Mouse (Mus musculus) CH12.LX (cell line): ENCODE data around the gene Mrpl35. TPM values are rescaled to one million over a fixed set of nuclear protein-coding genes. Genes with fewer than 3 reads are reported as not detected.

ENCODE experiments used
- DNase-seq: peaks from one replicate; pipeline ENCODE4 v3.0.0-alpha.2; 2013; ENCODE audit errors: extremely low read depth
- H3K27ac ChIP-seq: 2 replicates; pipeline ENCODE4 v1.5.1; 2012; ENCODE audit warnings: low read depth, mild to moderate bottlenecking, control low read depth, moderate library complexity; ENCODE audit not compliant: insufficient read depth
- H3K27me3 ChIP-seq: replicated peaks from 2 replicates; pipeline ENCODE3; 2012; ENCODE audit warnings: inconsistent platforms
- H3K36me3 ChIP-seq, 2 experiments: replicated peaks in 1 of 2; 2 replicates each; pipeline versions ENCODE3 to v1.6.1; 2012; ENCODE audit warnings: inconsistent platforms in 1 of 2, low read length in 1 of 2, mild to moderate bottlenecking in 1 of 2, mixed read lengths in 1 of 2, moderate library complexity in 1 of 2; ENCODE audit not compliant: control insufficient read depth in 1 of 2, insufficient read depth in 1 of 2
- H3K4me1 ChIP-seq, 2 experiments: 2 replicates each; pipeline ENCODE4 v1.6.1; 2012; ENCODE audit warnings: inconsistent platforms in 1 of 2, moderate library complexity in 1 of 2; ENCODE audit not compliant: insufficient read depth in 2 of 2, control insufficient read depth in 1 of 2
- H3K4me2 ChIP-seq: 2 replicates; pipeline ENCODE4 v1.6.1; 2012; ENCODE audit warnings: low read depth, mild to moderate bottlenecking, control low read depth; ENCODE audit not compliant: poor library complexity, insufficient read depth, severe bottlenecking
- H3K4me3 ChIP-seq, 3 experiments: fragments of 150-350 bp in 1 of 3; sonication (generic) in 1 of 3; replicated peaks in 1 of 3; 2 replicates each; pipeline versions ENCODE3 to v1.5.1; 2011 to 2012; ENCODE audit warnings: low read depth in 2 of 3, low read length in 2 of 3, mild to moderate bottlenecking in 2 of 3, moderate library complexity in 2 of 3, control low read depth in 1 of 3, improper control_type of control experiment in 1 of 3, inconsistent platforms in 1 of 3, mixed read lengths in 1 of 3; ENCODE audit not compliant: poor library complexity in 1 of 3
- H3K79me2 ChIP-seq: replicated peaks from 2 replicates; pipeline ENCODE4 v1.6.1; 2012; ENCODE audit warnings: mild to moderate bottlenecking, moderate library complexity; ENCODE audit not compliant: control insufficient read depth, poor library complexity, insufficient read depth, severe bottlenecking; ENCODE audit errors: extremely low read depth
- H3K9ac ChIP-seq: 2 replicates; pipeline ENCODE4 v1.6.1; 2012; ENCODE audit warnings: low read depth, mild to moderate bottlenecking, control low read depth, moderate library complexity; ENCODE audit not compliant: insufficient read depth
- H3K9me3 ChIP-seq: replicated peaks from 2 replicates; pipeline ENCODE3; 2012; ENCODE audit warnings: low read length, inconsistent platforms, mixed read lengths
- BHLHE40 ChIP-seq: IDR thresholded peaks from 2 replicates; pipeline ENCODE4 v1.6.1; 2011; ENCODE audit warnings: mild to moderate bottlenecking, low read depth, low read length, improper control_type of control experiment
- CHD1 ChIP-seq: IDR thresholded peaks from 2 replicates; pipeline ENCODE4 v1.6.1; 2012; ENCODE audit warnings: low read depth, low read length, improper control_type of control experiment, inconsistent platforms
- ELF1 ChIP-seq: IDR thresholded peaks from 2 replicates; pipeline ENCODE4 v1.6.1; 2014; ENCODE audit warnings: low read depth, mild to moderate bottlenecking, inconsistent platforms, low read length, improper control_type of control experiment
- EP300 ChIP-seq: IDR thresholded peaks from 2 replicates; pipeline ENCODE4 v1.6.1; 2011; ENCODE audit warnings: low read length, improper control_type of control experiment
- ETS1 ChIP-seq: conservative IDR thresholded peaks from 2 replicates; pipeline ENCODE4 v1.6.1; 2012; ENCODE audit warnings: low read depth, mild to moderate bottlenecking, inconsistent platforms, low read length, improper control_type of control experiment, moderate library complexity
- IRF4 ChIP-seq: IDR thresholded peaks from 2 replicates; pipeline ENCODE4 v1.6.1; 2014; ENCODE audit warnings: low read depth, mild to moderate bottlenecking, inconsistent platforms, low read length, improper control_type of control experiment
- JUND ChIP-seq: conservative IDR thresholded peaks from 2 replicates; pipeline ENCODE4 v1.6.1; 2011; ENCODE audit warnings: low read depth, low read length, improper control_type of control experiment
- MAFK ChIP-seq: IDR thresholded peaks from 2 replicates; pipeline ENCODE4 v1.6.1; 2011; ENCODE audit warnings: low read length, improper control_type of control experiment; ENCODE audit not compliant: insufficient replicate concordance
- MYC ChIP-seq: IDR thresholded peaks from 2 replicates; pipeline ENCODE4 v1.6.1; 2011; ENCODE audit warnings: low read depth, mild to moderate bottlenecking, improper control_type of control experiment, low read length
- NRF1 ChIP-seq: IDR thresholded peaks from 2 replicates; pipeline ENCODE4 v1.6.1; 2014; ENCODE audit warnings: low read depth, mild to moderate bottlenecking, inconsistent platforms, low read length, improper control_type of control experiment, moderate library complexity
- USF1 ChIP-seq: IDR thresholded peaks from 2 replicates; pipeline ENCODE4 v1.6.1; 2014; ENCODE audit warnings: low read depth, mild to moderate bottlenecking, inconsistent platforms, low read length, improper control_type of control experiment
- ZC3H11A ChIP-seq: IDR thresholded peaks from 2 replicates; pipeline ENCODE4 v1.6.1; 2012; ENCODE audit warnings: low read depth, mild to moderate bottlenecking, inconsistent platforms, low read length, improper control_type of control experiment
- ZMIZ1 ChIP-seq: IDR thresholded peaks from 2 replicates; pipeline ENCODE4 v1.6.1; 2012; ENCODE audit warnings: low read depth, mild to moderate bottlenecking, inconsistent platforms, low read length, improper control_type of control experiment
- ZNF384 ChIP-seq: IDR thresholded peaks from 2 replicates; pipeline ENCODE4 v1.6.1; 2012; ENCODE audit warnings: low read depth, low read length, improper control_type of control experiment, inconsistent platforms
- dilution Hi-C: fragments of 300-500 bp; cut with MboI; formaldehyde crosslinking; loops from 2 replicates; pipeline ENCODE4 v1.14.3; 2020; ENCODE audit warnings: low sequenced_read_pairs; ENCODE audit not compliant: extremely low pct_unique_long_range_greater_than_20kb, extremely low pct_ligation_motif_present
- in situ Hi-C: fragments of 300-500 bp; cut with MboI; formaldehyde crosslinking; loops from 3 replicates; pipeline ENCODE4 v1.14.3; 2019; ENCODE audit warnings: low sequenced_read_pairs, low pct_ligation_motif_present, low pct_unique_long_range_greater_than_20kb, mixed read lengths
- polyA plus RNA-seq: library from polyadenylated mRNA; unstranded; fragments of >175 nt; gene quantifications from 2 replicates; pipeline ENCODE4 v1.2.1, GENCODE M21; 2012; ENCODE audit warnings: low read depth; ENCODE audit not compliant: insufficient read length
- total RNA-seq, 2 experiments: library from RNA; depleted of rRNA; stranded (reverse); fragments of 300-350 nt in 1 of 2; fragments of >200 nt in 1 of 2; gene quantifications; 2 replicates each; pipeline ENCODE4 v1.2.3; 2012 to 2014

Gene Mrpl35
- total and polyA plus RNA-seq, 3 experiments = 36.3 to 82.7 (median 54.2) TPM

- no peaks in the 10 kb centered on the region for H3K4me1 ChIP-seq
- no peak overlapping the region for H3K27ac ChIP-seq
- dilution Hi-C loops = no loop called here
- no peaks in the 10 kb centered on the region for H3K36me3 ChIP-seq
- no peaks in the 10 kb centered on the region for H3K79me2 ChIP-seq
- TF ChIP-seq JUND (no peak), MYC (no peak), ZMIZ1 (no peak), ELF1 (no peak)
- H3K27me3 ChIP-seq = no peaks in the 10 kb centered on the region
- DNase-seq = no peak
- H3K9me3 ChIP-seq = no peaks in the 10 kb centered on the region
- no peak overlapping the region for H3K4me2 ChIP-seq
- no peak overlapping the region for H3K4me3 ChIP-seq
- in situ Hi-C loops = loop anchor here (10.0 kb wide), 1 partner anchor 93 kb away; no protein-coding TSS in a partner anchor
- no peak overlapping the region for H3K9ac ChIP-seq
Measured at GRCm38 (mm10) chr6:71778016-71778415, 48.8 kb downstream of the Mrpl35 start.

GRCm38 (mm10) chr6:71772636-71773208, 54.0 kb downstream of the Mrpl35 start:
- Histone ChIP-seq H3K9ac (no peak overlapping the region), H3K27ac (no peak overlapping the region), H3K4me2 (no peak overlapping the region), H3K27me3 (no peaks in the 10 kb centered on the region), H3K4me1 (no peaks in the 10 kb centered on the region), H3K79me2 (no peaks in the 10 kb centered on the region), H3K4me3 (no peak overlapping the region), H3K9me3 (peaks cover 3% of the 10 kb centered on the region), H3K36me3 (no peaks in the 10 kb centered on the region)
- dilution Hi-C loops = no loop called here
- no peak for TF ChIP-seq CHD1
- TF ChIP-seq ZNF384 = no peak
- TF ChIP-seq NRF1 = no peak
- peak; percentile 30; the same call in 1 of the 2 replicates for TF ChIP-seq BHLHE40
- no peak for TF ChIP-seq MYC
- TF ChIP-seq EP300 = no peak
- in situ Hi-C loops = loop anchor here (10.0 kb wide), 1 partner anchor 88 kb away; no protein-coding TSS in a partner anchor
- no peak for DNase-seq

- dilution Hi-C loops = no loop called here
- no peak for TF ChIP-seq ZC3H11A
- no peak for TF ChIP-seq IRF4
- TF ChIP-seq MAFK = no peak
- TF ChIP-seq ETS1 = no peak
- TF ChIP-seq USF1 = no peak
- in situ Hi-C loops = loop anchor here (10.0 kb wide), 1 partner anchor 87 kb away; no protein-coding TSS in a partner anchor
Measured at GRCm38 (mm10) chr6:71772156-71772555, 54.6 kb downstream of the Mrpl35 start.

More at GRCm38 (mm10) chr6:71772156-71772555, 54.6 kb downstream of the Mrpl35 start:
- Histone ChIP-seq H3K9ac (no peak overlapping the region), H3K27me3 (no peaks in the 10 kb centered on the region), H3K79me2 (no peaks in the 10 kb centered on the region), H3K4me2 (no peak overlapping the region), H3K36me3 (no peaks in the 10 kb centered on the region), H3K27ac (no peak overlapping the region), H3K9me3 (peaks cover 3% of the 10 kb centered on the region), H3K4me1 (no peaks in the 10 kb centered on the region), H3K4me3 (no peak overlapping the region)
- DNase-seq = no peak
